16 mouse cellular contexts compared by ENCODE assay signal in the genomic region with DNA sequence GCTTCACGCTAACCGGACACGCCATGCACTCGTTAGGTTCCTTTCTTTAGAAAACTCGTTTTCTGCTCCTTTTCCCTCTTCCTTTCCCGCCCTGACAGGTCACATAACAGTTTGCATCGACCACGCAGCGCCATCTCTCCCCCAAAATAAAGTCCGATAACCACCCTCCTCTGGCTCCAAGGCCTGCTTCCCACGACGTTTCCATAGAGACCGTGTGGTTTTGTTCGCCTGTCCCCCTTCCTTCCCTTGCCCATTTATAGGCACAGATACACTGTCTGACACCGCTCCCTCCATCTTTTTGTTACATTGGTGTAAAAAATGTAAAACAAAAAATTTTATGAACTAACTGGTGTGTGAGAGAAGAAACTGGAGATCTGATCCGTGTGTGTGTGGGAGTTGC.
"Had no signal": no experiment of that assay in that cellular context is flagged by ENCODE, and none has a peak within 500 bp of the region (broad histone marks: within the 10 kb centered on the region; RNA-seq: fewer than 3 reads in every experiment).

No protein-coding gene starts in this region.

- H3K4me3 ChIP-seq: liver, embryonic 15.5 days; lung, embryonic 15.5 days; megakaryocyte, embryonic 14.5 days; midbrain, embryonic 13.5 days; midbrain, embryonic 15.5 days; neural tube, embryonic 12.5 days; stomach, embryonic 15.5 days had no signal

- H3K9me3 ChIP-seq: liver, embryonic 15.5 days; lung, embryonic 15.5 days; megakaryocyte, embryonic 14.5 days; midbrain, embryonic 13.5 days; midbrain, embryonic 15.5 days; neural tube, embryonic 12.5 days; stomach, embryonic 15.5 days had no signal

- H3K4me1 ChIP-seq: liver, embryonic 15.5 days; lung, embryonic 15.5 days; midbrain, embryonic 13.5 days; midbrain, embryonic 15.5 days; stomach, embryonic 15.5 days had no signal

- H3K27ac ChIP-seq: liver, embryonic 15.5 days; lung, embryonic 15.5 days; macrophage; midbrain, embryonic 13.5 days; midbrain, embryonic 15.5 days; neural tube, embryonic 12.5 days; stomach, embryonic 15.5 days; stomach, postnatal 0 days had no signal

- H3K36me3 ChIP-seq: midbrain, embryonic 15.5 days had no signal

- H3K27me3 ChIP-seq: liver, embryonic 15.5 days; lung, embryonic 15.5 days; megakaryocyte, embryonic 14.5 days; midbrain, embryonic 13.5 days; midbrain, embryonic 15.5 days; neural tube, embryonic 12.5 days; stomach, embryonic 15.5 days had no signal

- DNase-seq: liver, postnatal 0 days; lung, adult 2 months; lung, postnatal 14 days; lung, postnatal 36 days; thymus, adult 18-20 months; thymus, postnatal 14 days; thymus, postnatal 36 days had no signal
